Mouse (Mus musculus) c-Kit-positive CD71-positive TER-119-positive erythroid progenitor cells, embryonic 14.5 days (primary cell): ENCODE measurements around the gene Armc3.

Experiments used
- DNase-seq: peaks from one replicate; pipeline ENCODE4 v3.0.0-alpha.2; 2013; ENCODE audit warnings: low spot score

Armc3 gene

DNA sequence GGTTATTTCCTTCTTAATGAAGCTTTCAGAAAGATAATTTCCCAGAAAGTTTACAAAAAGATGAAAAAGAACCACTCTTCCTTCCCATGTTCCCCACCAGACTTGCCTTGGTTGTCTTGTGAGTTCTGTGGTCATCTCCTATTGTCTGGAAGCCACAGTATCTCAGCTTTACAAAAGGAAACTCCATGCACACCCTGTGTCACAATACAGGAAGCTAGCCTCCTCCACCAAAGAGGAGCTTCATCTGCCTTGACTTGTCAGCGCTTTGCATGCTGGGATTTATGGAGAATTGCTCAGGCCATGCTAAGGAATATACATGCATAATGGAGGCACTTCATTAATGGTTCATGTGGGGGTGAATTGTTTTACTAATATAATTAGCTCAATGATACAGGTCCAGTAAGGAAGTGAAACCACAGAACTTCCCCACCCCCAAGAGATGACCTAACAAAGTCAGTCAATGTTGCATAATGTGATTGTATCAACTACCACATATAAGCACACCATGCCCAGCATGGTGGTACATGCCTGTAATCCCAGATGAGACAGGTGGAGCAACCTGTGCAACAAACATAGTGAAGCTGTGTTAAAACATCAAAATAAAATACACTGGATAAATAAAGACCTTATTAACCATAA is 152.6 kb downstream of the Armc3 start:
- DNase-seq: no peak

DNA sequence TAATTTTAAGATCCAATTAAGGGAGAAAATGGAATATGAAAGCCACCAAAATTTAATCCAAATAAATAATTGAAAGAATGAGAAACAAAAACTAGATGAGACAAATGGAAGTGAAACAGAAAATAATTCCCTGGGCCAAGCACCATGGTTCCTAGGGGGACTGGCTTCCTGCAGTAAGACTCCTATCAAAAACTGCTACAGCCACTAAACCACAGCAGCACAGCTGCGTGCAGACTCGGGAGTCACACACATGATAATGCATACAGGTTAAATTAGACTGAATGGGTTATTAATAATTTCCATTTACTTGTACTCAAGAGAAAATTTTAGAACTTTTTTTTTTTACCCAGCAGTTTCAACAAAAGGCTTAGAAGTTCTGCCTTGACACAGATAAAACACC is 154.1 kb downstream of the Armc3 start:
- DNase-seq: no peak
